Mouse (Mus musculus) cortical plate, adult 2 months (tissue): ENCODE data around the gene Neurod4.

Source experiments
- CTCF ChIP-seq: fragments of 200-500 bp; IDR thresholded peaks from 2 replicates; pipeline ENCODE4 v1.5.1; 2011; ENCODE audit warnings: mild to moderate bottlenecking, control low read depth, low read length; ENCODE audit not compliant: insufficient read depth; ENCODE audit errors: extremely low read depth
- POLR2A ChIP-seq: fragments of 200-500 bp; IDR thresholded peaks from 2 replicates; pipeline ENCODE4 v1.6.1; 2011; ENCODE audit warnings: mild to moderate bottlenecking, low read length, control low read depth; ENCODE audit not compliant: insufficient read depth; ENCODE audit errors: extremely low read depth

- TF ChIP-seq POLR2A (no peak), CTCF (no peak)
Observed at GRCm38 (mm10) chr10:130244271-130244670, 35.8 kb downstream of the Neurod4 start.
